Mouse (Mus musculus) left cerebral cortex, postnatal 25 days (tissue): ENCODE data around the gene Rgs12. TPM values are rescaled to one million over a fixed set of nuclear protein-coding genes. Genes with fewer than 3 reads are reported as not detected.

Source experiments
- DNase-seq, 2 experiments: peaks; one replicate each; pipeline ENCODE4 v3.0.0; 2022; ENCODE audit warnings: low spot score in 2 of 2, mixed read lengths in 1 of 2
- intact Hi-C: fragments of 180-260 bp; cut with DNase I; formaldehyde crosslinking; loops from one replicate; pipeline ENCODE4 v1.15.1; 2025
- total RNA-seq, 2 experiments: library from RNA; stranded (reverse); gene quantifications; 2 replicates each; pipeline ENCODE4 v1.2.3; 2021

The Rgs12 gene
- total RNA-seq, 2 experiments from 2014 or later, result 52.3 to 62.3 TPM

- DNase-seq, result no peak
- intact Hi-C loops, result no loop called here
Observed at GRCm38 (mm10) chr5:34930151-34930975, 18.9 kb upstream of the Rgs12 start.

DNA sequence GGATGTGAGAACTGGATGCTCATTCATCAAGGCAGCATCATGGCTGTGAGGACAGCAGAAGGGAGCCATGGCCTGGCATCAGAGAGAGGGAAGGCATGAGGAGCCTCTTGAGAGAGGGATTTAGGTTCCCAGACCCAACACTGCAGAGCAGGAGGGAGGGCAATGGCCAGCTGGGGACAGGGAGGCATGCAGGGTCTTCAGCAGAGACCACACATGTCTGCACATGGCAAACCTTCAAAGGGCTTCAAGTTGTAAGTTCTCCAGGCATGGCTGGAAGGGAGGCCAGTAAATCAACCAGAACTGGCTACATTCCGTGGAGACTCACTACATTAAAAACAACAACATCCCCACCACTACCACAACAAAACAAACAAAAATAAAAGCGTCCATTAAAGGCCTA, 18.2 kb upstream of the Rgs12 start:
- no peak for DNase-seq
- intact Hi-C loops, result no loop called here

DNA sequence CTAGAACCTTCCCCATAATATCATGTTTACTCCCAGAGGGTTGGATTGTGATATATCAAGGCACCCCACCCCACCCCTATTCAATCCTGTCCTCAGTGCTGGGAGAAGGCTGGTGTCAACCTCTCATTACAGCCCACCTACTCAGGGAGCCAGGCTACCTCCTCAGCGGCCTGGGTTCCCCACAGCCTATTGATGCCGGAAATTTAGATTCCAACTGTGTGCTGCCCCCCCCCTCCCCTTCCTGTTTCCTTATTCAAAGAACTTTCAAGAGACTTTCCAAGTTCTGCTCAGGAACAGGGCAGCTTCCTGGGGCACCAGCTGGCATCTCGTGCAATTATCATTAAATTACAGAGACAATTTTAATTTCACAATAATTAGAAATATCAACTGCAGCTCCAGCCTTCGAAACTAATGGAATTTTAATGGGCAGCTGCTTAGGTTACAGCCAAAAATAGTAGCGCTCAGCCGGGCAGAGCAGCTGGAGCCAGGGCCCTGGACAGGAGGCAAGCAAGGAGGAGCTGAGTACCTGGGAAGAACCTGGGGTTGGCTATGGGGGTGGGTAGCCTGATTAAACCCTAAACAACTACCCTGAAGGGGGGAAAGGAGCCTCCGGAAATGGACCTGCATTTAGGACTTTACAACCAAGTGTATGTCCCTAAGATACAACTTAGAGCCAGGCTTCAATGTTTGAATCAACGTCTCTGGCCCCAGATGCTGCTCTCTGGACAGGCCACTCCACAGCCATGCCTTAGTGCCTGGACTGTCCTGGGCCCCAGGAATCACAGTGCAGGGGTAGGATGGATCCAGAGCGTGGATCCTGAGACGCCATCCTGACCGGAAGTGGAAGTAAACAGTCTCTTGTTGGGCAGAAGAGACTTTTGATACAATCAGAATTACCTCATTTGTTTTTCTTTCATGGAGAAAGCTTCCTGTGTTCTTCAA, 17.5 kb upstream of the Rgs12 start:
- intact Hi-C loops, result no loop called here
- DNase-seq, result no peak

GRCm38 (mm10) chr5:34932458-34932806, 16.8 kb upstream of the Rgs12 start:
- DNase-seq, result no peak
- intact Hi-C loops, result no loop called here

- no peak for DNase-seq
- intact Hi-C loops, result no loop called here
Observed at GRCm38 (mm10) chr5:34933461-34933860, 15.8 kb upstream of the Rgs12 start.

DNA sequence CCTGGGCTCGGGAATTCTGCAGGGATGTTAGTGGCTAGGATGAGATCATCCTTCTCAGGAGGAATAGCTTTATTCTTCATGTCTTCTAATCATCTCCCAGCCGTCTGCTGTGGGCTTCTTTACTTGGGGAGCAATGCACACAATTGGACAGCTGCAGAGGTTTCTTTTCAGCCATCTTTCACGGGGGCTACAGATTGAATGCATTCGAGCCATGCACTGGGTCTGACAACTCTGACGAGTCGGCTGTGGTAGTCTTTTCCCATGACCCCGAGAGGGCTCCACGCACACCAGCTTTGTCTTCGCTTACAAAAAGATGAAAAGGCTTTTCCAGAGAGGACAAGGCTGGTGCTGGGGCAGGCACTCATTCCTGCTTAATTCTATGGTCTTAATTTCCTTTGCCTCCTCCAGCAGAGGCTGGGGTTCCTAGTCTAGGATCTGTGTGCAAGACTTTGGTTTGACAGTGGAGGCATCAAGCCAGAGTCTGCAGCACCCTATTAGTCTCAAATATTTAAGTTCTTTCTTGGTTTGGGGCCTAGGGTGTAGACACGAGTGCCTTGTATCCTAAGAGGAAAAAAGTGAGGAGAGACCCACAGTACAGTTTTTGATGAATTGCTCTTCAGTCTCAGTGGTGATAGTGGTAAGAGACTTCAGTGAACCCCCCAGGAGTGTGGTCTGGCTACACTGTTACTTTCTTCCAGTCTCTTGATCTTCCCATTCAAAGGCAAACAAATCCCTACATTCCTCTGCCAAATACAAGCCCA, 7.4 kb upstream of the Rgs12 start:
- intact Hi-C loops, result no loop called here
- no peak for DNase-seq

GRCm38 (mm10) chr5:34943428-34943827, 5.8 kb upstream of the Rgs12 start:
- intact Hi-C loops, result no loop called here
- DNase-seq, result no peak

GRCm38 (mm10) chr5:34949769-34950211, 545 bp downstream of the Rgs12 start:
- intact Hi-C loops, result no loop called here
- no peak for DNase-seq

DNA sequence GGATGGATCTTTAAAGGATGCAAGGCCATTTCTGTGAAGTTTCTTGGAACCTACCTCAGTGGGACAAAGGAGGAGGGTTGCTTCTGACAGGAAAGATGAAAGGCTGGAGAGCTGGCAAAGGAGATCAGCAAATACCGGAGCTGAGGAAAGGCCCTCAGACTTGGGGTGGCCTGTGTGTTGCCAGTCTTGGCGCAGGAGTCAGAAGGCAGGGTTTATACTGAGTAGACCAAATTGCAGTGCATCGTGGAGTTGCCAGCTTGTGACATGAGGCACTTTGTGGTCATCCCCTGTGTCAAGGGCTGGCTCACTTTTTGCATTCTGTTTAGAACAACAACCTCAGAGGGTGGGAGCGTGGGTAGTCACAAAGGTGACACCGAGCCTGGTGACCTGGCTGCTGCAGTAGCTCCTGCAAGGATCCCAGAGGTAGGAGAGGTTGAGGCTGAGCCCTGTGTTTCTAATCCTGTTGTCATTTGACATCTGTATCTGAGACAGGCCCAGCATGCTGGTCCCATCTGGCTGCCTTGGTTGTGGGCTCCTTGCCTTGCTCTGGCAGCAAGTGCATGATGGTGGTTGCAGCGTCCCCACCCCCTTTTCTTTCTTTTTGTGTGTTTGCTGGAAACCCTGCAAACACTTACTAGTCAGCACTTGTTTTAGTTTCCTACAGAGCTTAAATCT, 1.4 kb downstream of the Rgs12 start:
- DNase-seq, result peak in 1 of 2 experiments; percentile 11
- intact Hi-C loops, result no loop called here

GRCm38 (mm10) chr5:34951161-34951834, 2.1 kb downstream of the Rgs12 start:
- DNase-seq, result no peak

GRCm38 (mm10) chr5:34954508-34954907, 5.3 kb downstream of the Rgs12 start:
- intact Hi-C loops, result no loop called here
- DNase-seq, result no peak

More at GRCm38 (mm10) chr5:34951161-34951834, 2.1 kb downstream of the Rgs12 start:
- intact Hi-C loops, result no loop called here

DNA sequence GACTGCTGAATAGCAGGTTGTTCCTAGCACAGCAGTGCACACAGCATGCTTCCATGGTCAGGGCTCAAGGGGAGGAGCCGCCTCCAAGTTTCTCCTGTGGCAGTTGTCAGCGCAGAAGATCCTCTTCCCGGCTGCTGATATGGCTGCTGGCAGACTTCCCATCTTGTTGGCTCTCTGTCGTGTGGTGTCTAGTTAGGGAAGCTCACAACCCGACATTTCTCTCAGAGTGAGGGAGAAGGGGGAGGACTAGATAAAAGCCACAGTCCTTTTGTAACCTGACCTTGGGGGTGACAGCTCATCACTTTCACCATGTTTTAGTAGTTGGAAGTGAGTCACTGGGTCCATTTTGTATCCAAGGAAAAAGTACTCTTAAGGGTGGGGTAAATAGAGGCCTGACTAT, 6.4 kb downstream of the Rgs12 start:
- intact Hi-C loops, result no loop called here
- no peak for DNase-seq

GRCm38 (mm10) chr5:34956151-34956550, 6.9 kb downstream of the Rgs12 start:
- no peak for DNase-seq
- intact Hi-C loops, result no loop called here

DNA sequence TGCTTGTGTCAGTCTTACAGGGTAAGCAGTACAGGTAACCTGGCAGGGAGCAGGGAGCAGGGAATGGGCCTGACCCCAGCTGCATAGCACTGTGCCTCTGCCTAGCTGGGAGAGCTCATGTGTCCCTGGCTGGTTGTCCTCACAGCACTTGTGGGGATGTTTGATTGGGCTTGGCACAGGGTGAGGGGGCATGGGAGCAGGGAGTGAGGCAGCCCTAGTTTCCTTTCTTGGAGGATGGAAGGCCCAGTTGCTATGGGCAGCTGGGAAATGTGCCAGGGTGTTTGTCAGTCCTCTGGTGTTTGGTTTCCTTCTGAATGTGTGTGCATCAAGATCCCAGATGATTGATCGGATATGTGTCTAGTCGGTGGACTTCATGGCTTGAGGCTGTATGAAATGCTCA, 7.8 kb downstream of the Rgs12 start:
- intact Hi-C loops, result no loop called here
- DNase-seq, result peak; percentile 30 to 44

DNA sequence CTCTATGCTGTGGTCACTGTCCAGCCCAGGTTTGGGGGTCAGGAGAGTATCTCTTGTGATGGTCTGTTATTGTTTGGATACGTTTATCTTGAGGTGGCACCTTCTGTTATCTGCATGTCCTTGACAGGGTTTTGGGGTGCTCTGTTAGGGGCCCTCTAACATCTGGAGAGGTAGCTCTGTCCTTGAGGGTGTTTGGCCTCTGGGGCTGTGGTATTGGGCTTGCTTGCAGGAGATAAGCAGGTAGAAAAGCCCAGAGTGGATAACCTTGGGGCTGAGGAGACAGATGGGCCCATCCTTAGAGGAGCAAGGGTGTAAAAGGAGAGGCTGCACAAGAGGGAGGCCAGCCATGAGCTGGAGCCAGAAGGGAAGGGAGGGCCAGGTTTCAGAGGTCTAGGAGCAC, 10.8 kb downstream of the Rgs12 start:
- intact Hi-C loops, result no loop called here
- no peak for DNase-seq

DNA sequence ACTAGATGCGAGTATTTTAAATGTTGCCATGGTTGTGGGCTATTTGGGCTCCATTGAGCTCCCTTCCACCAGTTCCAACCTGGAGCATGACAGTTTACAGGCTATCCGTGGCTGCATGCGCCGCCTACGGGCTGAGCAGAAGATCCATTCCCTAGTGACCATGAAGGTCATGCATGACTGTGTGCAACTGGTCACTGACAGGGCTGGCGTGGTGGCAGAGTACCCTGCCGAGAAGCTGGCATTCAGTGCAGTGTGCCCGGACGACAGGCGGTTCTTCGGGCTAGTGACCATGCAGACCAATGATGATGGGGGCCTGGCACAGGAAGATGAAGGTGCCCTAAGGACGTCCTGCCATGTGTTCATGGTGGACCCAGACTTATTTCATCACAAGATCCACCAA, 16.3 kb downstream of the Rgs12 start:
- intact Hi-C loops, result no loop called here

GRCm38 (mm10) chr5:34968386-34968785, 19.1 kb downstream of the Rgs12 start:
- intact Hi-C loops, result no loop called here
- DNase-seq, result no peak

More for the DNA sequence above, 16.3 kb downstream of the Rgs12 start:
- no peak for DNase-seq

GRCm38 (mm10) chr5:34972471-34972870, 23.2 kb downstream of the Rgs12 start:
- intact Hi-C loops, result no loop called here
- no peak for DNase-seq
